Mouse (Mus musculus): ENCODE data around the gene Olfr187. TPM values are rescaled to one million over a fixed set of nuclear protein-coding genes. Genes with fewer than 3 reads are reported as not detected.
"Not testable (repeated sequence)": the region's sequence is repeated elsewhere in the genome, so short reads cannot be mapped to it uniquely, and the experiment has no call there.

Olfr187 gene
- total RNA-seq (2014; rRNA removed) = not detected in 2 replicates
- polyA plus RNA-seq (2015; fragmentation: Nextera tagmentation; extraction: Ambion mirVana) = not detected in 2 replicates

- Histone ChIP-seq H3K27me3 (ENCODE audit: insufficient read depth, low read length) (no peaks in the 10 kb centered on the region), H3K4me3 (ENCODE audit: low read depth, low read length) (no peak within 1 kb of the TSS), H3K27ac (ENCODE audit: low read depth, low read length) (no peak within 1 kb of the TSS), H3K9ac (no peak within 1 kb of the TSS), H3K4me2 (ENCODE audit: low read depth) (no peak within 1 kb of the TSS), H3K9me3 (ENCODE audit: low read length) (no peaks in the 10 kb centered on the region), H3K4me1 (ENCODE audit: insufficient read depth) (no peaks in the 10 kb centered on the region), H3K36me3 (ENCODE audit: insufficient read depth) (no peaks in the 10 kb centered on the region)
- DNase-seq (no peak), ATAC-seq (no peak)
- no peak for TF ChIP-seq CTCF (IDR thresholded peaks at IDR 0.05; ENCODE audit: low read depth)
- WGBS = 90% methylated on average over 7 of the region's 7 CpGs
Observed at GRCm38 (mm10) chr16:59039710-59040109, at the start of gene Olfr187. TSS of gene Olfr187 (minus strand) at chr16:59039767.

DNA sequence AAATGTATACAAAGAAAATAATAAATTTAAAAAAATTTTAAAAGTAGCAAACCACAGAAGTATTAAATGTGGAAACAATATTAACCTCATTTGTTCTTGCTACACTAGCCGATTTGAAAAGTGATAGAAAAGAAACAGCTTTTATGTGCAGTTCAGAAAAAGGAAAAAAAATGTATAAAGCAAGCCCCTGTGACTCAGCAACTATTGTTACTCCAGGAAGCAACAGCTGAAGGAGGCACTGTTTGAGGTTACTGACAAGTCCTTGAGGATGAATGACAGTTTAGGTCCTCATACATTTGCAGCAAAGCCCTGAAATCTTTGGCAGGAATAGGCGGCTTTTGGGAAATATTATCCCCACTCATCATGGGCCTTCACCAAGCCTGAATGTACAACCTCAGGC lies 41.5 kb upstream of the Olfr187 start:
- H3K27me3 ChIP-seq (ENCODE audit: insufficient read depth, low read length); ATAC-seq; H3K4me3 ChIP-seq (ENCODE audit: low read depth, low read length); H3K9ac ChIP-seq; H3K36me3 ChIP-seq (ENCODE audit: insufficient read depth); H3K4me1 ChIP-seq (ENCODE audit: insufficient read depth); H3K4me2 ChIP-seq (ENCODE audit: low read depth); DNase-seq; H3K27ac ChIP-seq (ENCODE audit: low read depth, low read length); H3K9me3 ChIP-seq (ENCODE audit: low read length): not testable (repeated sequence)
- 90% methylated on average over 2 of the region's 2 CpGs for WGBS

DNA sequence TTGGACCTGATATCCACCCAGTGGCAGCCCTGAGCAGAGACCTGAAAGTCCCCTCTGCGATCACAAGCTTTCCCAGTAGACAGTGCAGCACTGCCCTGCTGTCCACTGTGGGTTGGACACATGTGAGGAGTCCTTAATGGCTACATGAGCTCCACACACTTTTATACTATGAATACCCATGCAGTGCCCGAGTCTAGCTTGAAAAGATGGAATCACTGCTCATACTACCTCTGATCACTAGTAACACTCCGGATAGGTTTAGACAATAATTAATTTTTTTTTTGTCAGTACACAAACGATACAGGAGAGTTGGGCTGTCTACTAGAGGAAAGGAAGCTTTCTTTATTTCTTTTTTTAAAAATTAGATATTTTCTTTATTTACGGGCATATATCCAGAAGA lies 38.3 kb upstream of the Olfr187 start, which contains the start of gene Olfr190:
Gene Olfr190, minus strand, starts transcription at position 101 of the 400 bp plus-strand sequence.
- TF ChIP-seq CTCF (IDR thresholded peaks at IDR 0.05; ENCODE audit: low read depth) = no peak
- Histone ChIP-seq H3K9me3 (ENCODE audit: low read length) (no peaks in the 10 kb centered on the region), H3K27ac (ENCODE audit: low read depth, low read length) (no peak within 1 kb of the TSS), H3K27me3 (ENCODE audit: insufficient read depth, low read length) (no peaks in the 10 kb centered on the region), H3K9ac (no peak within 1 kb of the TSS), H3K4me3 (ENCODE audit: low read depth, low read length) (no peak within 1 kb of the TSS), H3K4me2 (ENCODE audit: low read depth) (no peak within 1 kb of the TSS), H3K4me1 (ENCODE audit: insufficient read depth) (no peaks in the 10 kb centered on the region), H3K36me3 (ENCODE audit: insufficient read depth) (no peaks in the 10 kb centered on the region)
- DNase-seq (no peak), ATAC-seq (no peak)
- 88% methylated on average over 5 of the region's 5 CpGs for WGBS

DNA sequence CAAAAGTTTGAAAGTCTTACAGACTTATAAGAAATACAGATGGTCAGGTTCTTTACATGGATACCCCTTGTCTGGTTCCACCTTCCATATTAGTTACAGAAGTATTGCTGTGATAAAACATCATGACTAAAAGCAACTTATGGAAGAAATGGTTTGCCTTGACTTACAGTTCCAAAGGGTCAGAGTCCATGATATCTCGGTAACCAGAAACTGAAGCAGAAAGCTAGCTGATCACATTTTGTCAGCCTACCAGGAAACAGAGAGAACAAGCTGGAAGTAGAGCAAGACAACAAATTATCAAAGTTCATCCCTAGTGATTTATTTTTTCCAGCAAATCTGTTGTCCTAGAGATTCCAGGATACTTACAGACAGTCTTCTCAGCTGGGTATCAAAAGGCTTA lies 34.0 kb upstream of the Olfr187 start:
- Histone ChIP-seq H3K4me3 (ENCODE audit: low read depth, low read length) (no peak overlapping the region), H3K9ac (no peak overlapping the region), H3K9me3 (ENCODE audit: low read length) (no peaks in the 10 kb centered on the region), H3K4me1 (ENCODE audit: insufficient read depth) (no peaks in the 10 kb centered on the region), H3K36me3 (ENCODE audit: insufficient read depth) (no peaks in the 10 kb centered on the region), H3K27ac (ENCODE audit: low read depth, low read length) (no peak overlapping the region), H3K4me2 (ENCODE audit: low read depth) (no peak overlapping the region), H3K27me3 (ENCODE audit: insufficient read depth, low read length) (no peaks in the 10 kb centered on the region)
- DNase-seq (no peak), ATAC-seq (no peak)
- no peak for TF ChIP-seq CTCF (IDR thresholded peaks at IDR 0.05; ENCODE audit: low read depth)
- WGBS = 84% methylated on average over 1 of the region's 1 CpGs

GRCm38 (mm10) chr16:59071755-59072154 lies 32.2 kb upstream of the Olfr187 start:
- TF ChIP-seq CTCF (IDR thresholded peaks at IDR 0.05; ENCODE audit: low read depth) = no peak
- no peak for DNase-seq
- no peak overlapping the region for H3K27ac ChIP-seq (ENCODE audit: low read depth, low read length)
- no peaks in the 10 kb centered on the region for H3K36me3 ChIP-seq (ENCODE audit: insufficient read depth)
- H3K27me3 ChIP-seq (ENCODE audit: insufficient read depth, low read length) = no peaks in the 10 kb centered on the region
- no peak overlapping the region for H3K9ac ChIP-seq
- ATAC-seq = no peak
- H3K4me2 ChIP-seq (ENCODE audit: low read depth) = no peak overlapping the region
- no peaks in the 10 kb centered on the region for H3K4me1 ChIP-seq (ENCODE audit: insufficient read depth)
- H3K4me3 ChIP-seq (ENCODE audit: low read depth, low read length) = no peak overlapping the region
- no peaks in the 10 kb centered on the region for H3K9me3 ChIP-seq (ENCODE audit: low read length)

DNA sequence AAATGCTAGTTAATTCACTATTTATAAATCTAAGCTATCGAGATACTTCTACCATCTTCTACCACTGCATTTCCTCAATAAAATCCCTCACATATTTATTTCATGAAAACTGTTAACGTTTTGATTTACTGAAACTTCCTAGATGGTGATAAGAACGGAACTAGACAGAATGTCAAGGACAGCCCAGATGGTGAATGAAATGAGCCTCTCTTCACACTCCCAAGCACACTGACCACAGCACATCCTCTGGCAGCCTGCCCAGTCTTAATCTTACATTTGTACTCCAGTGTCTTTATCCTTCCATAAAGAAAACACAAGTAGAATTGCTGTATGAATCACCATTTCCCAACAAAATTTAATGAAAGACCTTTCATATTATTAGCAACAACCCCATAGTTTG lies 22.8 kb upstream of the Olfr187 start:
- H3K4me3 ChIP-seq (ENCODE audit: low read depth, low read length); DNase-seq; ATAC-seq; H3K9ac ChIP-seq; H3K27ac ChIP-seq (ENCODE audit: low read depth, low read length); H3K4me2 ChIP-seq (ENCODE audit: low read depth); H3K27me3 ChIP-seq (ENCODE audit: insufficient read depth, low read length); H3K4me1 ChIP-seq (ENCODE audit: insufficient read depth); H3K36me3 ChIP-seq (ENCODE audit: insufficient read depth); H3K9me3 ChIP-seq (ENCODE audit: low read length): not testable (repeated sequence)
- 72% methylated on average over 3 of the region's 3 CpGs for WGBS

- H3K4me3 ChIP-seq (ENCODE audit: low read depth, low read length); H3K27ac ChIP-seq (ENCODE audit: low read depth, low read length); H3K9ac ChIP-seq; DNase-seq; H3K4me1 ChIP-seq (ENCODE audit: insufficient read depth); H3K36me3 ChIP-seq (ENCODE audit: insufficient read depth); H3K9me3 ChIP-seq (ENCODE audit: low read length); H3K27me3 ChIP-seq (ENCODE audit: insufficient read depth, low read length); ATAC-seq; H3K4me2 ChIP-seq (ENCODE audit: low read depth): not testable (repeated sequence)
- WGBS = 94% methylated on average over 2 of the region's 2 CpGs
Observed at GRCm38 (mm10) chr16:59049286-59049685, 9.7 kb upstream of the Olfr187 start.

- no peaks in the 10 kb centered on the region for H3K4me1 ChIP-seq (ENCODE audit: insufficient read depth)
- no peaks in the 10 kb centered on the region for H3K9me3 ChIP-seq (ENCODE audit: low read length)
- no peak overlapping the region for H3K4me3 ChIP-seq (ENCODE audit: low read depth, low read length)
- 88% methylated on average over 1 of the region's 1 CpGs for WGBS
- no peak overlapping the region for H3K9ac ChIP-seq
- DNase-seq (no peak), ATAC-seq (no peak)
- no peak overlapping the region for H3K4me2 ChIP-seq (ENCODE audit: low read depth)
- no peaks in the 10 kb centered on the region for H3K27me3 ChIP-seq (ENCODE audit: insufficient read depth, low read length)
- no peak overlapping the region for H3K27ac ChIP-seq (ENCODE audit: low read depth, low read length)
- H3K36me3 ChIP-seq (ENCODE audit: insufficient read depth) = no peaks in the 10 kb centered on the region
- TF ChIP-seq CTCF (IDR thresholded peaks at IDR 0.05; ENCODE audit: low read depth) = no peak
Observed at GRCm38 (mm10) chr16:59048860-59049259, 9.3 kb upstream of the Olfr187 start.

All from forebrain, postnatal 0 days (tissue).